Mouse (Mus musculus) embryonic fibroblast, embryonic 13.5 days (primary cell): Measurements from ENCODE around the gene Dhh.
"Not testable (repeated sequence)": the region's sequence is repeated elsewhere in the genome, so short reads cannot be mapped to it uniquely, and the experiment has no call there.

Experiments
- CTCF ChIP-seq: IDR thresholded peaks from 2 replicates; pipeline ENCODE4 v1.5.1; 2011; ENCODE audit warnings: mild to moderate bottlenecking, control low read depth, low read length, moderate library complexity, borderline replicate concordance; ENCODE audit not compliant: insufficient read depth
- POLR2A ChIP-seq: IDR thresholded peaks from 2 replicates; pipeline ENCODE4 v1.6.1; 2011; ENCODE audit warnings: low read depth, mild to moderate bottlenecking, control low read depth, low read length, moderate library complexity

DNA sequence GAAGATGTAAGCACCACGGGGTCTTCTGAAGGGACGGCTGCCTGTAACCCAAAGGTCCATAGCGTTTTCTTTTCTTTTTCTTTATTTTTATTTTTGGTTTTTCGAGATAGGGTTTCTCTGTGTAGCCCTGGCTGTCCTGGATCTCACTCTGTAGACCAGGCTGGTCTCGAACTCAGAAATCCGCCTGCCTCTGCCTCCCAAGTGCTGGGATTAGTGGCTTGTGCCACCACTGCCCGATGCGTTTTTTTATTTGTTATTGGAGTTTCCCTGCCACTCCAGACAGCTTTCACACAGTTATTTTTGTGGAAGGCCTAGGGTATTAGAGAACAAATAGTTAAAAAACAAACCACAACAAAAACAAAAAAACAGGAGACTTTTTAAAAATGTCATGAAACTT, 20.2 kb upstream of the Dhh start:
- TF ChIP-seq CTCF, POLR2A: not testable (repeated sequence)
